Mouse (Mus musculus): ENCODE data around the gene Rps17.

DNA sequence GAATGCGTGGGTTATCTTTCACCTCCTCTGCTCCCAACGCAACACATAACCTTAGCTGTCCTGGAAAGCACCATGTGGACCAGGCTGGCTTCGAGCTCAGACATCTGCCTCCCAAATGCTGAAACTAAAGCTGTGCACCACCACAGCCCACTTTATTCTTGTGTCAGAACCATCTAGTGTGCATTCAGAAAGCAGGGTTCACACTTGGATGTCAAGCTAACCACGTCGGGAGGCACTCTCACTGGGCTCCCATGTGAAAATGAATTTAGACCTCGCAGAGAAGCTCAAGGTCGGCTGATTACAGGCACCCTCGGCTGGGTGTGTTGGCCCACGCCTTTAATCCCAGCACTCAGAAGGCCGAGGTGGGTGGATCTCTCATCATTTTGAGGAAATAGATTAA, 1.2 kb downstream of the Rps17 start:
- TF ChIP-seq CTCF (IDR thresholded peaks at IDR 0.05; ENCODE audit: low read depth) (no peak), EP300 (IDR thresholded peaks at IDR 0.05; ENCODE audit: low read depth) (no peak)
